20 mouse cellular contexts compared by ENCODE assay signal in genomic region chr8:48551370-48551769, GRCm38 (mm10).
DNase-seq lines count a peak whose midpoint lies in the region; ATAC-seq lines count a peak whose summit lies in the region.
"Had no signal": no experiment of that assay in that cellular context is flagged by ENCODE, and none has a peak within 500 bp of the region (broad histone marks: within the 10 kb centered on the region; RNA-seq: fewer than 3 reads in every experiment).

No protein-coding gene starts in this region.

- H3K27ac ChIP-seq in hindbrain, embryonic 14.5 days: no peak overlapping the region
- H3K27ac ChIP-seq in hindbrain, embryonic 10.5 days: no peak overlapping the region
- no peak overlapping the region for H3K27ac ChIP-seq in lung, embryonic 16.5 days (ENCODE audit: low read length)
- H3K27ac ChIP-seq in embryonic facial prominence, embryonic 14.5 days (replicated peaks; ENCODE audit: low read depth, low read length): peak overlapping the region; percentile 52
- no peak overlapping the region for H3K27ac ChIP-seq in neural tube, embryonic 15.5 days (replicated peaks)
- H3K27ac ChIP-seq: forebrain, embryonic 13.5 days; heart, embryonic 13.5 days; midbrain, embryonic 15.5 days; neural tube, embryonic 12.5 days had no signal

- DNase-seq in hindbrain, embryonic 14.5 days (ENCODE audit: low spot score): no peak
- DNase-seq in hindbrain, embryonic 10.5 days (ENCODE audit: low spot score): no peak
- DNase-seq in lung, postnatal 36 days: no peak
- peak; percentile 82 for DNase-seq in embryonic facial prominence, embryonic 14.5 days (ENCODE audit: low spot score)
- DNase-seq in left cerebral cortex, postnatal 10 days (ENCODE audit: extremely low spot score in 1 of 2, low spot score in 2 of 2): no peak
- DNase-seq: adrenal gland, postnatal 14 days; cerebellum, adult 11-12 months; cerebellum, postnatal 36 days; heart, postnatal 4 days; liver; lung, adult 2 months; right cerebral cortex, postnatal 4 days; thymus, postnatal 36 days had no signal

- no peaks in the 10 kb centered on the region for H3K36me3 ChIP-seq in hindbrain, embryonic 14.5 days (replicated peaks; ENCODE audit: control insufficient read depth, insufficient read depth)
- H3K36me3 ChIP-seq in hindbrain, embryonic 10.5 days: peaks cover 21% of the 10 kb centered on the region
- H3K36me3 ChIP-seq in lung, embryonic 16.5 days (ENCODE audit: control insufficient read depth, insufficient read depth, low read length): no peaks in the 10 kb centered on the region
- H3K36me3 ChIP-seq in embryonic facial prominence, embryonic 14.5 days (ENCODE audit: control insufficient read depth, insufficient read depth, low read length): 0 out of 2 replicates have a peak, but pooled peaks cover 7% of the 10 kb centered on the region
- no peaks in the 10 kb centered on the region for H3K36me3 ChIP-seq in neural tube, embryonic 15.5 days
- H3K36me3 ChIP-seq: heart, embryonic 13.5 days; midbrain, embryonic 15.5 days; neural tube, embryonic 12.5 days had no signal

- WGBS in hindbrain, embryonic 14.5 days: 77% methylated on average over 5 of the region's 5 CpGs
- WGBS in hindbrain, embryonic 10.5 days: 76% methylated on average over 5 of the region's 5 CpGs
- 41% methylated on average over 5 of the region's 5 CpGs for WGBS in lung, embryonic 16.5 days
- WGBS in embryonic facial prominence, embryonic 14.5 days: 34% methylated on average over 5 of the region's 5 CpGs
- 67% methylated on average over 5 of the region's 5 CpGs for WGBS in neural tube, embryonic 15.5 days

- H3K9me3 ChIP-seq in hindbrain, embryonic 14.5 days (ENCODE audit: control insufficient read depth, low read length): no peaks in the 10 kb centered on the region
- H3K9me3 ChIP-seq in hindbrain, embryonic 10.5 days: no peaks in the 10 kb centered on the region
- no peaks in the 10 kb centered on the region for H3K9me3 ChIP-seq in lung, embryonic 16.5 days (ENCODE audit: control insufficient read depth, low read length)
- H3K9me3 ChIP-seq in embryonic facial prominence, embryonic 14.5 days (ENCODE audit: control insufficient read depth, low read length): no peaks in the 10 kb centered on the region
- H3K9me3 ChIP-seq in neural tube, embryonic 15.5 days (replicated peaks): no peaks in the 10 kb centered on the region
- H3K9me3 ChIP-seq: forebrain, embryonic 13.5 days; heart, embryonic 13.5 days; midbrain, embryonic 15.5 days; neural tube, embryonic 12.5 days had no signal

- peaks cover 11% of the 10 kb centered on the region for H3K4me1 ChIP-seq in hindbrain, embryonic 14.5 days (replicated peaks; ENCODE audit: control insufficient read depth, insufficient read depth, low read length)
- H3K4me1 ChIP-seq in hindbrain, embryonic 10.5 days (replicated peaks): peaks cover 36% of the 10 kb centered on the region
- no peaks in the 10 kb centered on the region; the same call in 1 of the 2 replicates for H3K4me1 ChIP-seq in lung, embryonic 16.5 days (replicated peaks; ENCODE audit: control insufficient read depth, insufficient read depth, low read length)
- peaks cover 23% of the 10 kb centered on the region for H3K4me1 ChIP-seq in embryonic facial prominence, embryonic 14.5 days (ENCODE audit: control insufficient read depth, insufficient read depth, low read length)
- H3K4me1 ChIP-seq in neural tube, embryonic 15.5 days: peaks cover 18% of the 10 kb centered on the region

- no peaks in the 10 kb centered on the region for H3K27me3 ChIP-seq in hindbrain, embryonic 14.5 days (ENCODE audit: control insufficient read depth, insufficient read depth, low read length)
- H3K27me3 ChIP-seq in hindbrain, embryonic 10.5 days (ENCODE audit: insufficient read depth, poor library complexity, severe bottlenecking): no peaks in the 10 kb centered on the region
- peaks cover 14% of the 10 kb centered on the region for H3K27me3 ChIP-seq in lung, embryonic 16.5 days (ENCODE audit: control insufficient read depth, insufficient read depth, low read depth, low read length)
- no peaks in the 10 kb centered on the region for H3K27me3 ChIP-seq in embryonic facial prominence, embryonic 14.5 days (replicated peaks; ENCODE audit: control insufficient read depth, insufficient read depth, low read length)
- no peaks in the 10 kb centered on the region for H3K27me3 ChIP-seq in neural tube, embryonic 15.5 days (replicated peaks)
- H3K27me3 ChIP-seq: forebrain, embryonic 13.5 days; heart, embryonic 13.5 days; midbrain, embryonic 15.5 days; neural tube, embryonic 12.5 days had no signal

- no peak for ATAC-seq in hindbrain, embryonic 14.5 days (ENCODE audit: low FRiP score)
- ATAC-seq in lung, embryonic 16.5 days (ENCODE audit: low read depth): no peak
- ATAC-seq in embryonic facial prominence, embryonic 14.5 days (ENCODE audit: low read depth): no peak
- no peak for ATAC-seq in neural tube, embryonic 15.5 days (ENCODE audit: low FRiP score)
- ATAC-seq: forebrain, embryonic 13.5 days; inflammation-experienced regulatory T-cells, adult 6 months; midbrain, embryonic 15.5 days had no signal

- peak overlapping the region; percentile 13; the same call in 1 of the 2 replicates for H3K4me2 ChIP-seq in hindbrain, embryonic 14.5 days (replicated peaks)
- 0 out of 2 replicates have a peak overlapping the region, but pooled peaks have one; percentile 11 for H3K4me2 ChIP-seq in lung, embryonic 16.5 days (ENCODE audit: low read depth, low read length)
- H3K4me2 ChIP-seq in embryonic facial prominence, embryonic 14.5 days (ENCODE audit: low read depth, low read length): peak overlapping the region; percentile 40
- H3K4me2 ChIP-seq in neural tube, embryonic 15.5 days: peak overlapping the region; percentile 29
- H3K4me2 ChIP-seq: forebrain, embryonic 13.5 days; heart, embryonic 13.5 days; midbrain, embryonic 15.5 days; neural tube, embryonic 12.5 days had no signal

- H3K9ac ChIP-seq in hindbrain, embryonic 14.5 days: no peak overlapping the region
- no peak overlapping the region for H3K9ac ChIP-seq in lung, embryonic 16.5 days (ENCODE audit: low read length)
- no peak overlapping the region for H3K9ac ChIP-seq in embryonic facial prominence, embryonic 14.5 days (ENCODE audit: low read depth, low read length)
- no peak overlapping the region for H3K9ac ChIP-seq in neural tube, embryonic 15.5 days (replicated peaks)
- H3K9ac ChIP-seq: forebrain, embryonic 13.5 days; heart, embryonic 13.5 days; midbrain, embryonic 15.5 days; neural tube, embryonic 12.5 days had no signal

- H3K4me3 ChIP-seq in hindbrain, embryonic 14.5 days (replicated peaks; ENCODE audit: low read length): no peak overlapping the region
- no peak overlapping the region for H3K4me3 ChIP-seq in hindbrain, embryonic 10.5 days
- H3K4me3 ChIP-seq in lung, embryonic 16.5 days (ENCODE audit: low read length): no peak overlapping the region
- no peak overlapping the region for H3K4me3 ChIP-seq in embryonic facial prominence, embryonic 14.5 days (ENCODE audit: low read depth, low read length)
- no peak overlapping the region for H3K4me3 ChIP-seq in neural tube, embryonic 15.5 days (replicated peaks)
- H3K4me3 ChIP-seq: forebrain, embryonic 13.5 days; heart, embryonic 13.5 days; midbrain, embryonic 15.5 days; neural tube, embryonic 12.5 days had no signal

- intact Hi-C loops in left cerebral cortex, postnatal 10 days (cut with DNase I): loop anchor here (10.0 kb wide), 1 partner anchor 293 kb away; the partner anchor contains the start of gene Tenm3
